Mouse (Mus musculus) limb, embryonic 13.5 days (tissue): ENCODE data around the gene Klc1. TPM values are rescaled to one million over a fixed set of nuclear protein-coding genes. Genes with fewer than 3 reads are reported as not detected.
"Not testable (repeated sequence)": the region's sequence is repeated elsewhere in the genome, so short reads cannot be mapped to it uniquely, and the experiment has no call there.

Experiments used
- ATAC-seq: fragments of 200-750 bp; cut with Nextera tagmentation; 2 replicates; pipeline ENCODE4 v1.8.0; 2017; ENCODE audit warnings: low read depth, moderate number of reproducible peaks, moderate TSS enrichment; ENCODE audit not compliant: low FRiP score
- H3K27ac ChIP-seq: fragments of 300-500 bp; sonication (generic); 2 replicates; pipeline ENCODE4 v1.5.1; 2015; ENCODE audit warnings: inconsistent platforms, mild to moderate bottlenecking, moderate library complexity
- H3K27me3 ChIP-seq: fragments of 300-500 bp; sonication (generic); 2 replicates; pipeline ENCODE4 v1.6.1; 2015; ENCODE audit warnings: mild to moderate bottlenecking, inconsistent platforms
- H3K36me3 ChIP-seq: fragments of 300-500 bp; sonication (generic); 2 replicates; pipeline ENCODE4 v1.6.1; 2015; ENCODE audit warnings: inconsistent platforms, mild to moderate bottlenecking, moderate library complexity
- H3K4me1 ChIP-seq: fragments of 300-500 bp; sonication (generic); 2 replicates; pipeline ENCODE4 v1.6.1; 2015; ENCODE audit warnings: inconsistent platforms
- H3K4me2 ChIP-seq: fragments of 300-500 bp; sonication (generic); replicated peaks from 2 replicates; pipeline ENCODE4 v1.6.1; 2015; ENCODE audit warnings: inconsistent platforms, mild to moderate bottlenecking, moderate library complexity
- H3K4me3 ChIP-seq: fragments of 300-500 bp; sonication (generic); 2 replicates; pipeline ENCODE4 v1.5.1; 2015; ENCODE audit warnings: moderate library complexity, mild to moderate bottlenecking, inconsistent platforms
- H3K9ac ChIP-seq: fragments of 300-500 bp; sonication (generic); 2 replicates; pipeline ENCODE4 v1.6.1; 2015; ENCODE audit warnings: mild to moderate bottlenecking, inconsistent platforms
- H3K9me3 ChIP-seq: fragments of 300-500 bp; sonication (generic); 2 replicates; pipeline ENCODE4 v1.6.1; 2016; ENCODE audit warnings: inconsistent platforms
- WGBS: fragments of 180-500 bp; shearing (Covaris S2); methylation state at CpG from one replicate; pipeline ENCODE4 v1.1.7; 2015; 5-methylcytosine and 5-hydroxymethylcytosine counted together
- polyA plus RNA-seq: library from polyadenylated mRNA; unstranded; fragments of >200 nt; fragmentation: Nextera tagmentation; extraction: Ambion mirVana; gene quantifications from 2 replicates; pipeline ENCODE4 v1.2.1, GENCODE M21; 2015

The Klc1 gene
- polyA plus RNA-seq: 112 and 113 TPM in 2 replicates

- peak within 1 kb of the TSS; percentile 99 for H3K4me2 ChIP-seq
- peak within 1 kb of the TSS; percentile 96 for H3K9ac ChIP-seq
- ATAC-seq: peak; percentile 78
- no peaks in the 10 kb centered on the region for H3K27me3 ChIP-seq
- H3K4me1 ChIP-seq: peaks cover 35% of the 10 kb centered on the region
- no peaks in the 10 kb centered on the region for H3K9me3 ChIP-seq
- H3K27ac ChIP-seq: peak within 1 kb of the TSS; percentile 88
- under 1% methylated on average over 84 of the region's 85 CpGs for WGBS
- H3K4me3 ChIP-seq: peak within 1 kb of the TSS; percentile 86
- H3K36me3 ChIP-seq: peaks cover 16% of the 10 kb centered on the region
Measured at GRCm38 (mm10) chr12:111758381-111759175, at the start of gene Klc1. Gene Klc1 (plus strand): TSS chr12:111758849.

GRCm38 (mm10) chr12:111710091-111710490 is 48.6 kb upstream of the Klc1 start:
- no peak overlapping the region for H3K9ac ChIP-seq
- H3K4me3 ChIP-seq: no peak overlapping the region
- peaks cover 26% of the 10 kb centered on the region for H3K4me1 ChIP-seq
- no peak overlapping the region for H3K27ac ChIP-seq
- ATAC-seq: no peak
- H3K27me3 ChIP-seq: no peaks in the 10 kb centered on the region
- H3K4me2 ChIP-seq: no peak overlapping the region
- WGBS: 88% methylated on average over 10 of the region's 10 CpGs
- no peaks in the 10 kb centered on the region for H3K9me3 ChIP-seq
- H3K36me3 ChIP-seq: peaks cover 39% of the 10 kb centered on the region

GRCm38 (mm10) chr12:111712476-111712875 is 46.2 kb upstream of the Klc1 start:
- Histone ChIP-seq H3K9me3 (no peaks in the 10 kb centered on the region), H3K4me1 (peaks cover 22% of the 10 kb centered on the region), H3K27ac (peak overlapping the region; percentile 78), H3K4me2 (peak overlapping the region; percentile 85), H3K36me3 (peaks cover 44% of the 10 kb centered on the region), H3K9ac (peak overlapping the region; percentile 98), H3K4me3 (peak overlapping the region; percentile 100), H3K27me3 (no peaks in the 10 kb centered on the region)
- ATAC-seq: peak; percentile 55
- WGBS: under 1% methylated on average over 33 of the region's 33 CpGs

GRCm38 (mm10) chr12:111713004-111713651 is 45.5 kb upstream of the Klc1 start, which contains the start of the genes Bag5 and Apopt1:
Gene Bag5 (minus strand): TSS chr12:111713257.
Gene Apopt1 (plus strand): TSS chr12:111713261.
- under 1% methylated on average over 70 of the region's 86 CpGs for WGBS
- peak within 1 kb of the TSS; percentile 98 for H3K9ac ChIP-seq
- H3K9me3 ChIP-seq: no peaks in the 10 kb centered on the region
- H3K4me1 ChIP-seq: peaks cover 22% of the 10 kb centered on the region
- H3K27me3 ChIP-seq: no peaks in the 10 kb centered on the region
- peak; percentile 93 for ATAC-seq
- peak within 1 kb of the TSS; percentile 85 for H3K4me2 ChIP-seq
- H3K36me3 ChIP-seq: peaks cover 37% of the 10 kb centered on the region
- H3K4me3 ChIP-seq: peak within 1 kb of the TSS; percentile 100
- H3K27ac ChIP-seq: peak within 1 kb of the TSS; percentile 78

GRCm38 (mm10) chr12:111713880-111714279 is 44.8 kb upstream of the Klc1 start:
- ATAC-seq, H3K27ac ChIP-seq, H3K9me3 ChIP-seq, H3K27me3 ChIP-seq: not testable (repeated sequence)
- WGBS: 80% methylated on average over 6 of the region's 6 CpGs
- Histone ChIP-seq H3K4me2 (peak overlapping the region; percentile 85), H3K36me3 (peaks cover 30% of the 10 kb centered on the region), H3K4me3 (peak overlapping the region; percentile 100), H3K9ac (peak overlapping the region; percentile 98; the same call in 1 of the 2 replicates), H3K4me1 (peaks cover 26% of the 10 kb centered on the region)

GRCm38 (mm10) chr12:111716505-111716904 is 42.1 kb upstream of the Klc1 start:
- peaks cover 23% of the 10 kb centered on the region for H3K4me1 ChIP-seq
- H3K4me3 ChIP-seq: no peak overlapping the region
- no peaks in the 10 kb centered on the region for H3K9me3 ChIP-seq
- no peak overlapping the region for H3K9ac ChIP-seq
- WGBS: 97% methylated on average over 7 of the region's 7 CpGs
- H3K36me3 ChIP-seq: peaks cover 5% of the 10 kb centered on the region
- H3K27ac ChIP-seq: no peak overlapping the region
- H3K4me2 ChIP-seq: no peak overlapping the region
- no peak for ATAC-seq
- H3K27me3 ChIP-seq: no peaks in the 10 kb centered on the region

GRCm38 (mm10) chr12:111718656-111719055 is 40.0 kb upstream of the Klc1 start:
- Histone ChIP-seq H3K9me3 (no peaks in the 10 kb centered on the region), H3K4me3 (no peak overlapping the region), H3K9ac (peak overlapping the region; percentile 3; the same call in 1 of the 2 replicates), H3K36me3 (peaks cover 9% of the 10 kb centered on the region), H3K27me3 (no peaks in the 10 kb centered on the region), H3K27ac (no peak overlapping the region), H3K4me1 (peaks cover 16% of the 10 kb centered on the region), H3K4me2 (no peak overlapping the region)
- WGBS: 64% methylated on average over 8 of the region's 8 CpGs
- ATAC-seq: no peak

GRCm38 (mm10) chr12:111720222-111720621 is 38.4 kb upstream of the Klc1 start:
- no peaks in the 10 kb centered on the region for H3K27me3 ChIP-seq
- WGBS: 84% methylated on average over 4 of the region's 4 CpGs
- no peak for ATAC-seq
- H3K36me3 ChIP-seq: peaks cover 25% of the 10 kb centered on the region
- H3K4me3 ChIP-seq: no peak overlapping the region
- H3K27ac ChIP-seq: no peak overlapping the region
- H3K9ac ChIP-seq: no peak overlapping the region
- H3K4me1 ChIP-seq: 0 out of 2 replicates have a peak, but pooled peaks cover 3% of the 10 kb centered on the region
- H3K4me2 ChIP-seq: no peak overlapping the region
- no peaks in the 10 kb centered on the region for H3K9me3 ChIP-seq

- Histone ChIP-seq H3K4me3 (no peak overlapping the region), H3K9ac (no peak overlapping the region), H3K9me3 (no peaks in the 10 kb centered on the region), H3K4me1 (0 out of 2 replicates have a peak, but pooled peaks cover 3% of the 10 kb centered on the region), H3K36me3 (peaks cover 42% of the 10 kb centered on the region), H3K27ac (no peak overlapping the region), H3K4me2 (no peak overlapping the region), H3K27me3 (no peaks in the 10 kb centered on the region)
- ATAC-seq: no peak
- WGBS: 74% methylated on average over 9 of the region's 9 CpGs
Measured at GRCm38 (mm10) chr12:111722654-111723053, 36.0 kb upstream of the Klc1 start.

- Histone ChIP-seq H3K9me3 (no peaks in the 10 kb centered on the region), H3K27me3 (no peaks in the 10 kb centered on the region), H3K36me3 (peaks cover 59% of the 10 kb centered on the region), H3K4me1 (no peaks in the 10 kb centered on the region), H3K9ac (no peak overlapping the region), H3K4me2 (no peak overlapping the region), H3K27ac (no peak overlapping the region; the same call in 1 of the 2 replicates), H3K4me3 (no peak overlapping the region)
- WGBS: 61% methylated on average over 6 of the region's 6 CpGs
- no peak for ATAC-seq
Measured at GRCm38 (mm10) chr12:111724638-111725337, 33.9 kb upstream of the Klc1 start.

- Histone ChIP-seq H3K9ac (no peak overlapping the region), H3K9me3 (no peaks in the 10 kb centered on the region), H3K27me3 (no peaks in the 10 kb centered on the region), H3K4me1 (no peaks in the 10 kb centered on the region), H3K4me3 (no peak overlapping the region), H3K36me3 (peaks cover 62% of the 10 kb centered on the region), H3K27ac (no peak overlapping the region), H3K4me2 (no peak overlapping the region)
- ATAC-seq: no peak
- WGBS: 77% methylated on average over 12 of the region's 12 CpGs
Measured at GRCm38 (mm10) chr12:111725338-111726121, 33.1 kb upstream of the Klc1 start.
